Mouse (Mus musculus) hindbrain, embryonic 15.5 days (tissue): Measurements from ENCODE around the gene Lmcd1. TPM values are rescaled to one million over a fixed set of nuclear protein-coding genes. Genes with fewer than 3 reads are reported as not detected.
A peak's percentile ranks its signal among the peaks of the same experiment; 100 is the strongest.

Experiments used
- ATAC-seq: fragments of 200-750 bp; cut with Nextera tagmentation; 2 replicates; pipeline ENCODE4 v1.8.0; 2017; ENCODE audit warnings: low read depth, moderate number of reproducible peaks, moderate TSS enrichment; ENCODE audit not compliant: low FRiP score
- H3K27ac ChIP-seq: fragments of 300-500 bp; sonication (generic); replicated peaks from 2 replicates; pipeline ENCODE4 v1.5.1; 2015; ENCODE audit warnings: mild to moderate bottlenecking, inconsistent platforms
- H3K27me3 ChIP-seq: fragments of 300-500 bp; sonication (generic); 2 replicates; pipeline ENCODE4 v1.6.1; 2015; ENCODE audit warnings: control low read depth, inconsistent platforms
- H3K36me3 ChIP-seq: fragments of 300-500 bp; sonication (generic); 2 replicates; pipeline ENCODE4 v1.6.1; 2015; ENCODE audit warnings: control low read depth, inconsistent platforms
- H3K4me1 ChIP-seq: fragments of 300-500 bp; sonication (generic); replicated peaks from 2 replicates; pipeline ENCODE4 v1.6.1; 2015; ENCODE audit warnings: control low read depth, inconsistent platforms
- H3K4me2 ChIP-seq: fragments of 300-500 bp; sonication (generic); 2 replicates; pipeline ENCODE4 v1.6.1; 2015; ENCODE audit warnings: moderate library complexity, mild to moderate bottlenecking, inconsistent platforms
- H3K4me3 ChIP-seq: fragments of 300-500 bp; sonication (generic); 2 replicates; pipeline ENCODE4 v1.5.1; 2015; ENCODE audit warnings: mild to moderate bottlenecking, inconsistent platforms
- H3K9ac ChIP-seq: fragments of 300-500 bp; sonication (generic); 2 replicates; pipeline ENCODE4 v1.6.1; 2015; ENCODE audit warnings: inconsistent platforms
- H3K9me3 ChIP-seq: fragments of 300-500 bp; sonication (generic); 2 replicates; pipeline ENCODE4 v1.6.1; 2016; ENCODE audit warnings: control low read depth, inconsistent platforms
- WGBS: fragments of 180-500 bp; shearing (Covaris S2); methylation state at CpG from one replicate; pipeline ENCODE4 v1.1.7; 2015; 5-methylcytosine and 5-hydroxymethylcytosine counted together
- polyA plus RNA-seq: library from polyadenylated mRNA; unstranded; fragments of >200 nt; fragmentation: Nextera tagmentation; extraction: Ambion mirVana; gene quantifications from 2 replicates; pipeline ENCODE4 v1.2.1, GENCODE M21; 2015

The Lmcd1 gene
- polyA plus RNA-seq, 1 experiment from 2014 or later: 10.8 TPM

GRCm38 (mm10) chr6:112293320-112293719 is 19.8 kb downstream of the Lmcd1 start:
- Histone ChIP-seq H3K27ac (no peak overlapping the region), H3K9ac (no peak overlapping the region), H3K4me3 (no peak overlapping the region), H3K36me3 (no peaks in the 10 kb centered on the region), H3K9me3 (no peaks in the 10 kb centered on the region), H3K4me1 (no peaks in the 10 kb centered on the region), H3K4me2 (no peak overlapping the region), H3K27me3 (no peaks in the 10 kb centered on the region)
- 67% methylated on average over 5 of the region's 5 CpGs for WGBS
- no peak for ATAC-seq

GRCm38 (mm10) chr6:112295269-112295668 is 21.7 kb downstream of the Lmcd1 start:
- no peak overlapping the region for H3K4me2 ChIP-seq
- no peak overlapping the region for H3K9ac ChIP-seq
- H3K9me3 ChIP-seq: no peaks in the 10 kb centered on the region
- no peak overlapping the region for H3K27ac ChIP-seq
- no peaks in the 10 kb centered on the region for H3K36me3 ChIP-seq
- ATAC-seq: no peak
- no peaks in the 10 kb centered on the region for H3K4me1 ChIP-seq
- H3K27me3 ChIP-seq: no peaks in the 10 kb centered on the region
- WGBS: 80% methylated on average over 3 of the region's 3 CpGs
- no peak overlapping the region for H3K4me3 ChIP-seq

DNA sequence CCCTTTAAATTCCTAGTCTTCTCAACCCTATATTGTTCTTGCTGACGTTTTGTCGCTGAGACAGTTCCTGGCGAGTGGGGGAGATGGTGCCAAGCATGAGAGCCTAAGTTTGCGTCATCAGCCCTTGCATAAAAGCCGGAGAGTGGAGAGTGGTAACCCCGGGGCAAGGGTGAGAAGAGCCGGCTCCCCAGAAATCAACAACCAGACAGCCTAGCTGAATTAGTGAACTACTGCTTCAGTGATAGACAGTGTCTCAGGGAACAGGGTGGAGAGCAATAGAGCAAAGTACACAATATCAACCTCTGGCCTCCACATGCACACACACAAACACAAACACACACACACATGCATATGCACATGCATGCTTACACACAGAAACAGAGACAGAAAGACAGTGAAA is 26.6 kb downstream of the Lmcd1 start:
- H3K4me2 ChIP-seq: no peak overlapping the region
- no peak for ATAC-seq
- H3K4me1 ChIP-seq: no peaks in the 10 kb centered on the region
- no peak overlapping the region for H3K4me3 ChIP-seq
- no peaks in the 10 kb centered on the region for H3K27me3 ChIP-seq
- H3K27ac ChIP-seq: no peak overlapping the region
- no peak overlapping the region for H3K9ac ChIP-seq
- H3K9me3 ChIP-seq: no peaks in the 10 kb centered on the region
- no peaks in the 10 kb centered on the region for H3K36me3 ChIP-seq
- 86% methylated on average over 7 of the region's 7 CpGs for WGBS

GRCm38 (mm10) chr6:112300633-112301032 is 27.1 kb downstream of the Lmcd1 start:
- Histone ChIP-seq H3K9ac (no peak overlapping the region), H3K36me3 (no peaks in the 10 kb centered on the region), H3K9me3 (no peaks in the 10 kb centered on the region), H3K4me2 (no peak overlapping the region), H3K27me3 (no peaks in the 10 kb centered on the region), H3K4me1 (no peaks in the 10 kb centered on the region), H3K4me3 (no peak overlapping the region), H3K27ac (no peak overlapping the region)
- no peak for ATAC-seq
- WGBS: 93% methylated on average over 1 of the region's 1 CpGs

DNA sequence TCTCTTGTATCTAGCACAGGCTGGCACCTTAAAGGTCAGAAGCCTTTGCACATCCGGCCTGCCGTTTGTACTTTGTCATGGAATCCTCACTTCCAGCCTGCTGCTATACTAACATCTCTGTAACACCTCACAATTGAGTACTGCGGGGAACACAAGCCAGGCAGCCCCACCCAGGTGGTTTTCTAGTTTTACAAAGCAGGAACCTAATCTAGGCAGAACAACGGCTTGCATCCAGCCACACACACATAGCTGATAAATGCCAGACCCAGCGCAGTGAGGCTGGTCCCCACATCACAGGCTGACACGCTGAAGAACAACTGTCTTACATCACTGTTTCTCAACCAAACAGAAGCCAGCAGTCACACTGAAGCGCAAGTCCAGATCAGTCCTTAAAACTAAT is 28.7 kb downstream of the Lmcd1 start:
- Histone ChIP-seq H3K27ac (no peak overlapping the region), H3K36me3 (no peaks in the 10 kb centered on the region), H3K4me3 (no peak overlapping the region), H3K9ac (no peak overlapping the region), H3K4me2 (no peak overlapping the region), H3K4me1 (no peaks in the 10 kb centered on the region), H3K27me3 (no peaks in the 10 kb centered on the region), H3K9me3 (no peaks in the 10 kb centered on the region)
- no peak for ATAC-seq
- 84% methylated on average over 7 of the region's 7 CpGs for WGBS

- no peak overlapping the region for H3K9ac ChIP-seq
- H3K36me3 ChIP-seq: no peaks in the 10 kb centered on the region
- H3K4me2 ChIP-seq: no peak overlapping the region
- H3K27ac ChIP-seq: no peak overlapping the region
- no peak for ATAC-seq
- 84% methylated on average over 9 of the region's 9 CpGs for WGBS
- H3K27me3 ChIP-seq: no peaks in the 10 kb centered on the region
- no peaks in the 10 kb centered on the region for H3K9me3 ChIP-seq
- H3K4me3 ChIP-seq: no peak overlapping the region
- H3K4me1 ChIP-seq: no peaks in the 10 kb centered on the region
Measured at GRCm38 (mm10) chr6:112302814-112303383, 29.3 kb downstream of the Lmcd1 start.

- 64% methylated on average over 8 of the region's 8 CpGs for WGBS
- no peak overlapping the region for H3K4me2 ChIP-seq
- H3K27ac ChIP-seq: no peak overlapping the region
- no peak overlapping the region for H3K9ac ChIP-seq
- ATAC-seq: no peak
- H3K9me3 ChIP-seq: no peaks in the 10 kb centered on the region
- H3K27me3 ChIP-seq: no peaks in the 10 kb centered on the region
- no peaks in the 10 kb centered on the region for H3K36me3 ChIP-seq
- no peak overlapping the region for H3K4me3 ChIP-seq
- H3K4me1 ChIP-seq: no peaks in the 10 kb centered on the region
Measured at GRCm38 (mm10) chr6:112304751-112305150, 31.2 kb downstream of the Lmcd1 start.

- no peak for ATAC-seq
- Histone ChIP-seq H3K4me1 (no peaks in the 10 kb centered on the region), H3K36me3 (no peaks in the 10 kb centered on the region), H3K4me3 (no peak overlapping the region), H3K9me3 (no peaks in the 10 kb centered on the region), H3K9ac (no peak overlapping the region), H3K27me3 (no peaks in the 10 kb centered on the region), H3K4me2 (no peak overlapping the region), H3K27ac (no peak overlapping the region)
- 52% methylated on average over 6 of the region's 6 CpGs for WGBS
Measured at GRCm38 (mm10) chr6:112309330-112309938, 35.9 kb downstream of the Lmcd1 start.

DNA sequence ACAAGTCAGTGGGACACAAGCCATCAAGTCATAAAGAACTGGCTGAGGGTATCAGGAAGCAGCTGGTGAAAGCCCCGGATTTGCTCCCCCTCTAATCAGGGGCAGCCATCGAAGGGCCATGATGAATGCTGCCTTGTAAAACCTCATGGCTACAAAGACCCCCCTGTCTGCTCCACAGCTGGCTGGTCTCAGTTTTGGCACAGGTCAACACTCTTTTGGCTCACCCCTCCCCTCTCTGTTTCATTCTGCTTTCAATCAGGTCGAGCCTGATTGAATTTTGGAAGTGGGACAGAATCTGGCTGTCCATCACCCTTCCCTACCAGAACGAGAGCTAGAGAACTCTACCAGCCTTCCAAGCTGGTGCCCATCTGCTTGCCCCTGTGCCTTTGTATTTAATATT is 37.8 kb downstream of the Lmcd1 start:
- Histone ChIP-seq H3K4me3 (no peak overlapping the region), H3K36me3 (no peaks in the 10 kb centered on the region), H3K4me1 (no peaks in the 10 kb centered on the region), H3K9ac (no peak overlapping the region), H3K27ac (no peak overlapping the region), H3K27me3 (no peaks in the 10 kb centered on the region), H3K9me3 (no peaks in the 10 kb centered on the region), H3K4me2 (no peak overlapping the region)
- WGBS: 35% methylated on average over 4 of the region's 4 CpGs
- ATAC-seq: peak; percentile 79

- 94% methylated on average over 4 of the region's 4 CpGs for WGBS
- H3K4me1 ChIP-seq: no peaks in the 10 kb centered on the region
- no peak overlapping the region for H3K27ac ChIP-seq
- no peaks in the 10 kb centered on the region for H3K9me3 ChIP-seq
- H3K4me3 ChIP-seq: no peak overlapping the region
- H3K36me3 ChIP-seq: no peaks in the 10 kb centered on the region
- no peak overlapping the region for H3K4me2 ChIP-seq
- no peaks in the 10 kb centered on the region for H3K27me3 ChIP-seq
- no peak overlapping the region for H3K9ac ChIP-seq
- ATAC-seq: no peak
Measured at GRCm38 (mm10) chr6:112319449-112319848, 45.9 kb downstream of the Lmcd1 start.

- H3K36me3 ChIP-seq: no peaks in the 10 kb centered on the region
- no peak overlapping the region for H3K4me2 ChIP-seq
- WGBS: 28% methylated on average over 5 of the region's 5 CpGs
- H3K27ac ChIP-seq: no peak overlapping the region
- H3K27me3 ChIP-seq: no peaks in the 10 kb centered on the region
- H3K9me3 ChIP-seq: no peaks in the 10 kb centered on the region
- H3K4me3 ChIP-seq: no peak overlapping the region
- H3K9ac ChIP-seq: no peak overlapping the region
- no peak for ATAC-seq
- H3K4me1 ChIP-seq: no peaks in the 10 kb centered on the region
Measured at GRCm38 (mm10) chr6:112320679-112321078, 47.1 kb downstream of the Lmcd1 start.

GRCm38 (mm10) chr6:112322916-112323315 is 49.4 kb downstream of the Lmcd1 start:
- Histone ChIP-seq H3K4me3 (no peak overlapping the region), H3K36me3 (no peaks in the 10 kb centered on the region), H3K4me2 (no peak overlapping the region), H3K27ac (no peak overlapping the region), H3K9ac (no peak overlapping the region), H3K27me3 (no peaks in the 10 kb centered on the region), H3K4me1 (no peaks in the 10 kb centered on the region), H3K9me3 (no peaks in the 10 kb centered on the region)
- ATAC-seq: no peak
- WGBS: 85% methylated on average over 5 of the region's 5 CpGs

GRCm38 (mm10) chr6:112325213-112325612 is 51.7 kb downstream of the Lmcd1 start:
- no peak overlapping the region for H3K4me3 ChIP-seq
- H3K36me3 ChIP-seq: no peaks in the 10 kb centered on the region
- WGBS: 96% methylated on average over 3 of the region's 3 CpGs
- no peak overlapping the region for H3K4me2 ChIP-seq
- no peak overlapping the region for H3K27ac ChIP-seq
- H3K27me3 ChIP-seq: no peaks in the 10 kb centered on the region
- no peak for ATAC-seq
- no peaks in the 10 kb centered on the region for H3K4me1 ChIP-seq
- no peak overlapping the region for H3K9ac ChIP-seq
- no peaks in the 10 kb centered on the region for H3K9me3 ChIP-seq
